Mouse (Mus musculus): ENCODE results near the gene Sept3. TPM values are rescaled to one million over a fixed set of nuclear protein-coding genes. Genes with fewer than 3 reads are reported as not detected.

Sept3 gene
- total RNA-seq, 2 experiments from 2014 or later, result 0.57 to 1.4 TPM

- intact Hi-C loops (cut with DNase I), result loop anchor here (5.0 to 10.0 kb wide), 2 partner anchors 71 to 203 kb away; no protein-coding TSS in a partner anchor
- no peak for DNase-seq
These were observed 63.2 kb downstream of the Sept3 start for GRCm38 (mm10) chr15:82337875-82338274.

GRCm38 (mm10) chr15:82338593-82339112 is 64.0 kb downstream of the Sept3 start, which contains the start of the genes Naga, Pheta2 and Smdt1:
Gene Naga (minus strand): TSS chr15:82338925.
Gene Pheta2 (plus strand): TSS chr15:82338942.
Gene Smdt1 (plus strand): TSS chr15:82338959.
- peak; percentile 98 to 99 for DNase-seq
- intact Hi-C loops (cut with DNase I), result loop anchor here (5.0 to 10.0 kb wide), 2 partner anchors 71 to 204 kb away; no protein-coding TSS in a partner anchor

- intact Hi-C loops (cut with DNase I), result loop anchor here (5.0 to 10.0 kb wide), 2 partner anchors 72 to 204 kb away; no protein-coding TSS in a partner anchor
- no peak for DNase-seq
These were observed 64.5 kb downstream of the Sept3 start for GRCm38 (mm10) chr15:82339150-82339549.

DNA sequence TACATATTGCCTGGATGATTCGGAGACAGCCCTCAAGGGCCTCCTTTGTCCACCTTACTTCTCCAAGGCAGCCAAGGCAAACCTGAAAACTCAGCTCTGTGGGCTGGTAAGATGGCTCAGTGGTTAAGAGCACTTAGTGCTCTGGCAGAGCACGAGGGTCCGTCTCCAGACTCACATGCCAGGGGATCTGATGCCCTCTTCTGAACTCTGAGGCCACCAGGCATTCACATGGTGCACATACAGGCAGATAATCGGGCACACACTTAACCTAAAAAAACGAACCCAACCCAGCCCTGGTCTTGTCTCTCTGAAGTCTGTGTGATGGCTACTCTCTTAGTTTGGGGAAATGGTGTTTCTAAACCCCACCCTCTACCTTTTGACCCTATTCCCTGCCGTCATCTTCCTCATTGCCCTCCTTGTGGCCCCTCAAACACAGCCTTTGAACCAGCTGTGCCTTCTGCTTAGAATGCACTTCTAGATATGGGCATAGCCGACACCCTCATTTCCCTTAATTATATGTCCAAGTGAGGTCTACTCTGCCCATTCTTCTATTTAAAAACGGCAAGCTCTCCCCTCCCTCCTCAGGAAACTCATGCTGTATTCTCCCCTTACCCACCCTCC is 65.1 kb downstream of the Sept3 start:
- DNase-seq, result no peak
- intact Hi-C loops (cut with DNase I), result loop anchor here (5.0 to 10.0 kb wide), 2 partner anchors 72 to 205 kb away; no protein-coding TSS in a partner anchor

- intact Hi-C loops (cut with DNase I), result no loop called here
- DNase-seq, result no peak
These were observed 65.8 kb downstream of the Sept3 start for GRCm38 (mm10) chr15:82340414-82341035.

DNA sequence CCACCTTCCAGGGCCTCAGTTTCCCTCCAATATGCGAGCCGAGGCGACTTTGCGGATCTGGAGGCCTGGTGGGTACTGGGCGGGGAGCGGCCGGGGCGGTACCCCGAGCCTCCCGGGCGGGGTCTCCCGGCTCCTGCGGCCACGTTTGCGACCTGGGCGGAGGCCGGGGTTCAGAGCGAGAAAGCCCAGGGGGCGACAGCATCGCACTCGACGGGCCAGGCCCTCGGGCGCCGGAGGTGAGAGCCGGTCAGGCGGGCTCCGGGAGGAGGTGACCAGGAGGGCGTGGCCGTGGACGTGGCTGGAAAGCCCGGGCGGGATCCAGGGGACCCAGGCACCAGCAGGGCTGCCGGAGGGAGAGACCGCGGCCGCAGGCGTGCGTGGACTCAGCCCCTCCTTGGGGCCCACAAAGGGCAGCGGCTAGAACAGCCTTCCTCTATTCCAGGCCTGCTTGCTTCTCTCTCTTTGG is 66.4 kb downstream of the Sept3 start:
- intact Hi-C loops (cut with DNase I), result no loop called here

DNA sequence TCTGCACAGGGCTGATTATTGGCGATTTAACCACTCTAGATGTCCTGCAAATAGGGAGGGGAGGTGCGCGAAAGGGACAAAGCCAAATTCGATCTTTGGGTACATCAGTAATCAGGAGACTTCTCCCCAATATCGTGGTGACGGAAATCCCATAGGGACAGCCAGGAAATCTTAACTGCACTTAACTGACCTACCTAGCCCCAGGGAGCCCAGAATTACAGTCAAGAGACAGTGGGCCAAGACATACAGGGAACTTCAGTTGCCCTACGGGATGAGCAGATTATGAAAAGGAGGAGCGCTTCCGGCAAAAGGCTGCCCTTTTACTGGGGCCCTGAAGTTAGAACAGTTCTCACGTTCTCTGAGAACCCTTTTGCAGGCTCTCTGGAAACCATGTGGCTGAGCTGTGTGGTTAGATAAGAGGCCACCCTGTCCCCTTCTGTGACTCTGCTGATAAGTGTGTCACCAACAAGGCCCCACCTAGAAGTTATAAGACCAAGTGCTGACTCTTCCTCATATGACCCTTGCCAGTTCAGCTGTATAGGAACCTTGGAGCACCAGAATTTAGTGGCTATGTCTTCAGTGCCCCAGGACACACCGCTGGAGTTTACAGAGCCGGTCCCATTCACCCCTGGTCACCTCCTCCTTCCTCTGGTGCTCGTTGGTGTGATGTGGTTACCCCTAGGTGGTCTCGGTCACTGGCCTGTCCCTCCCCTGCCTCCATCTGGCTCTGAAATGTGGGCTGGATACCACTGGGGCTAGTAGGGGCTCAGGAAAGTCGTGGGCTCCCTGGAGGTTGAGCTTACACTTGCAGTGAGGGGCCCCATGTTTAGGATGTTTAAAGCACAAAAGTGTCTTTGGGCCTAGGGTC is 67.2 kb downstream of the Sept3 start:
- DNase-seq, result peak in 1 of 2 experiments; percentile 23
- intact Hi-C loops (cut with DNase I), result no loop called here

More for the DNA sequence above, 66.4 kb downstream of the Sept3 start:
- DNase-seq, result peak; percentile 73 to 75

DNA sequence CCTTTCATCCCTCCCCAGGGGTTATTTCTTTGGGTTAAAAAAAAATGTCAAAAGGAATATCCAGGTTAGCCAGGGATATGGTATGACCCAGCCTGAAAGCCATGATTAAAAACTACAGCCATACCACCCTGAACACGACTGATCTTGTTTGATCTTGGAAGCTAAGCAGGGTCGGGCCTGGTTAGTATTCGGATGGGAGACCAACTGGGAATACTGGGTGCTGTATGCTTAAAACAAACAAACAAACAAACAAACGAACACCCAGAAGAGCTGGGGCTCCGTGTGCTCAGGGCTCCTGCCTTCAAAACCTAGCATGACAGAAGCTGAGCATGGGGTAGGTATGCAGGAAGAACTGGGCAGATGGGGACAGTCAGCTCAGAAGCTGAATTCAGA is 67.8 kb downstream of the Sept3 start:
- intact Hi-C loops (cut with DNase I), result no loop called here
- no peak for DNase-seq

DNA sequence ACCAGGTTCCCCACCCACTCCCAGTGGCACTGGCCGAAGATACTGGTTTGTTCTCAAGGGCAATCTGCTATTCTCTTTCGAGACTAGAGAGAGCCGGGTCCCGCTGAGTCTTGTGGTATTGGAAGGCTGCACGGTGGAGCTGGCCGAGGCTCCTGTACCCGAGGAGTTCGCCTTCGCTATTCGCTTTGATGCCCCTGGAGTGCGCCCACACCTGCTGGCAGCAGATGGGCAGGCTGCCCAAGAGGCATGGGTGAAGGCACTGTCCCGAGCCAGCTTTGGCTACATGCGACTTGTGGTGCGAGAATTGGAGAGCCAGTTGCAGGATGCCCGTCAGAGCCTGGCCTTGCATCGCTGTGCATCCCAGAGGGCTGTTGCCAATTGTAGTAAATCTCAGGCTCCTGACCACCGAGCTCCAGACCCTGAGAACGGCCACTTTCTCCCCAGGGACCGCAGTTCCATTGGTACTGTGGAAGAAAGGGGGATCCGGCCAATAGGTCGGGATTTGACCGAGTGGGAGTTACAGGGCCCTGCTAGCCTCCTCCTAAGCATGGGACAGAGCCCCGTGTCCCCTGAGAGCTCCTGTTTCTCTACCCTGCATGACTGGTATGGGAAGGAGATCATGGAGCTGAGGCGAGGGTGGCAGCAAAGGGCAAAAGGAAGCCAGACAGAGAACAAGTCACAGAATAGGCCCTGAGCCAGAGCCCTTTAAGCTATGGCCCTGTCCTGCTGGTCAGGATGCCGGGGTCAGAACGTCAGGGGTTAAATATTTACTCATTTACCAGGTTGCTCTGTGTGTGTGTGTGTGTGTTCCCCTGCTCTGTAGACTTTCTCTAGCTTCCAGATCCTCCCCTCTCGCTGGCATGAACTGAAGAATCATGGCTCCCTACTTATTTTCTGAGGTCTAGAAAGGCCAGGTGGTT is 68.9 kb downstream of the Sept3 start:
- intact Hi-C loops (cut with DNase I), result no loop called here
- no peak for DNase-seq

Other genes starting within 250 kb of the Sept3 start
- gene Desi1, start 241.0 kb upstream of the Sept3 start, total RNA-seq (2021), result 10 to 100 TPM; 24.6 to 26.7 TPM
- 10 to 100 TPM; 55.3 to 57.3 TPM for gene Snu13, start 227.3 kb upstream of the Sept3 start, total RNA-seq (2021)
- gene 4930407I10Rik, start 215.7 kb upstream of the Sept3 start, total RNA-seq (2021), result not detected
- not detected for gene Mei1, start 204.9 kb upstream of the Sept3 start, total RNA-seq (2021)
- 1 to 10 TPM; 5.1 to 5.5 TPM for gene Ccdc134, start 147.0 kb upstream of the Sept3 start, total RNA-seq (2021)
- 10 to 100 TPM; 35.1 to 38.8 TPM for gene Srebf2, start 127.7 kb upstream of the Sept3 start, total RNA-seq (2021)
- gene Shisa8, start 62.1 kb upstream of the Sept3 start, total RNA-seq (2021), result under 1 TPM in 1 of 2 experiments, not detected in 1; 0.36 TPM
- under 1 TPM; 0.27 to 0.69 TPM for gene Tnfrsf13c, start 50.5 kb upstream of the Sept3 start, total RNA-seq (2021)
- gene Cenpm, start 30.1 kb upstream of the Sept3 start, total RNA-seq (2021), result 1 to 10 TPM; 6.6 to 7.8 TPM
- gene 1500009C09Rik, start 22.5 kb upstream of the Sept3 start, total RNA-seq (2021), result not detected
- not detected for gene Wbp2nl, start 24.1 kb downstream of the Sept3 start, total RNA-seq (2021)
- 10 to 100 TPM; 46.3 to 47.5 TPM for gene Naga, start 64.0 kb downstream of the Sept3 start, total RNA-seq (2021)
- gene Pheta2, start 64.0 kb downstream of the Sept3 start, total RNA-seq (2021), result 1 to 10 TPM; 2.8 to 3.2 TPM
- gene Smdt1, start 64.1 kb downstream of the Sept3 start, total RNA-seq (2021), result 100 to 1,000 TPM; 195 to 202 TPM
- gene Ndufa6, start 79.4 kb downstream of the Sept3 start, total RNA-seq (2021), result 100 to 1,000 TPM; 525 to 549 TPM
- gene Cyp2d22, start 105.4 kb downstream of the Sept3 start, total RNA-seq (2021), result 10 to 100 TPM; 17.7 to 30.5 TPM
- not detected for gene Cyp2d11, start 119.1 kb downstream of the Sept3 start, total RNA-seq (2021)
- gene Cyp2d10, start 132.3 kb downstream of the Sept3 start, total RNA-seq (2021), result not detected
- not detected for gene Cyp2d9, start 158.5 kb downstream of the Sept3 start, total RNA-seq (2021)